Mouse (Mus musculus): ENCODE data around the gene Agpat3. TPM values are rescaled to one million over a fixed set of nuclear protein-coding genes. Genes with fewer than 3 reads are reported as not detected.

Agpat3 gene
- 36.7 and 41.7 TPM in 2 replicates for polyA plus RNA-seq (2015; fragmentation: Nextera tagmentation; extraction: Ambion mirVana)

DNA sequence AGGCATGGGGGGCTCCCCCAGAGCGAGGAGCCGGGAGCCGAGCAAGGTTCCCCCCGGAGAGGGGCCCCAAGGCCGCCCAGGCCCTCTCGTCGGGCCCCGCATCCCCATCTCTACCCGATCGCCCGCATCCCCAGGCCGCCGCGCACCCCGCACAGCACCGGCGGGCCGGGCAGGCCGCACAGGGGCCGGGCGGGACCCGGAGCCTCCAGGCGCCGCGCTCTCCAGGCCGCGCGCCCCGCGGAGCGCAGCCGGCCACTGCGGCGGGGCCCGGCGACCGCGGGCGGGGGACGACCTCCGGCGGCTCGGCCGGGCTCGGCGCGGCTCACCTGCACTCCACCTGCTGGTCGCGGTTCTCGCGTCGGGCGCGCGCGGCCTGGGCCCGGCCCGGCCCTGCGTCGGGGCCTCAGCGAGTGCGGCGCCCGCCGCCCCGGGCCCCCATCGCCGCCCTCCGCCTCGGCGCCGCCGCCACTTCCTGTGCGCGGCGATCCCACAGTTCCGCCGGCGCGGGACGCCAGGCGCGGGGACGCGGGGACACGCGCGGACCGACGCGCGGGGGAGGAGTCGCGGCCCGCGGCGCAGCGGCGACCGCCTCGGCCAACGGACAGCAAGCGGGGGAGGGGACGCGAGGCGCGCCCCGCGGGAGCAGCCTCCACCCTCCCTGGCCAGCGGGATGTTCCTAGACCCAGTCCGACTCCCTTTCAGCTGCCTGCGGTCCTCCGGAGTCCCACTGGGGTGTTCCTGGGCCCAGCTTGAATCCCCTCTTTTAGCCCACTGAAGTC lies at the start of gene Agpat3:
TSS of gene Agpat3 (minus strand) at position 603 of the 779 bp plus-strand sequence.
- no peaks in the 10 kb centered on the region for H3K9me3 ChIP-seq
- peaks cover 26% of the 10 kb centered on the region for H3K4me1 ChIP-seq
- no peaks in the 10 kb centered on the region for H3K36me3 ChIP-seq
- under 1% methylated on average over 87 of the region's 113 CpGs for WGBS
- peak within 1 kb of the TSS; percentile 99 for H3K9ac ChIP-seq
- H3K4me2 ChIP-seq, result peak within 1 kb of the TSS; percentile 93
- peak within 1 kb of the TSS; percentile 98 for H3K4me3 ChIP-seq
- no peaks in the 10 kb centered on the region for H3K27me3 ChIP-seq (replicated peaks)
- peak; percentile 75 for ATAC-seq (ENCODE audit: extremely low read depth, insufficient number of reproducible peaks, low FRiP score, low TSS enrichment)
- peak within 1 kb of the TSS; percentile 58 for H3K27ac ChIP-seq (replicated peaks)

DNA sequence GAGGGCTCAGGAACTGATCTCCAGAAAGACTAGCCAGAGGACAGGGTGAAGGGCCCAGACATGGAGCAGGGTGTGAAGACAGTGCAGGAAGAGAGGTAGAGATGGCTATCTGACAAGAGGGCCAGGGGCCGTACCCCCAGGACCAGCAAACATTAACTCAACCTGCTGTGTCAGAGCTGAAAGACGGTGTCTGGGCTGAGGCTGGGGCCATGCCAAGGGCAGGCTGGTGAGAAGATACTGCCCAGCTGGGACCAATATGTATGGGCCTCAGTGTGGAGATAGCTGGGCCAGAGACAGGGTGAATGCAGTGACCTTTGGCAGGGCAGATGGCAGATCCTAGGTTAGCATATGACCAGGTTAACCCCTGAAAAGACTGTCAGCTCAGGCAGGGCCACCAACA lies 48.8 kb upstream of the Agpat3 start:
- no peak for ATAC-seq (ENCODE audit: extremely low read depth, insufficient number of reproducible peaks, low FRiP score, low TSS enrichment)
- WGBS, result 83% methylated on average over 2 of the region's 2 CpGs
- Histone ChIP-seq H3K4me2 (no peak overlapping the region), H3K4me3 (no peak overlapping the region), H3K9ac (no peak overlapping the region), H3K9me3 (no peaks in the 10 kb centered on the region), H3K36me3 (peaks cover 64% of the 10 kb centered on the region), H3K27ac (replicated peaks) (no peak overlapping the region), H3K4me1 (peaks cover 30% of the 10 kb centered on the region), H3K27me3 (replicated peaks) (no peaks in the 10 kb centered on the region)

DNA sequence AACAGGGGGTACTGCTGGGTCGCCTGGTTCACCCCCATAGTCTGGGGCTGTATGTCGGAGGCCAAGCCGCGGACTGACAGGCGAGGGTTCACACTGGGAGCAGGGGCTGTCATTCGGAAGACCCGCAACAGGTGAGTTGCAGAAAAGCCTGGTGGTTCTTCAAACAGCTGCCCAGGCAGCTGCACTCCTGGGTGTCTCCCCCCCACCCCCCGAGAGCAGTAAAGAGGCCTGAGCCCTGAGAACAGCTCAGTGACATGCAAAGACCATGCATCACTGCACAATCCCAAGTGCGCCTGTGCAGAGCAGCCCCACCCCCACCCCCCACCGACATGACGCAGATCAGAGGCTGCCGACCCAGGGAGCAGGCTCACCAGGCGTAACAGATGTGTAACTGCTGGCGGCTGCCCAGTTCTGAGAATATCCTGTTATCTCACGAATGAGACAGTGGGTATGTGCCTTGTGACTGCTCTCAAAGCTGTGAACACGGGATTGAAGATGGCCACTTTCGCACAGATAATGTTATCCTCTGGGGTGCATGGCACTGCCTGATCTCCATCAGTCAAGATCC lies 46.9 kb upstream of the Agpat3 start:
- Histone ChIP-seq H3K9ac (no peak overlapping the region), H3K4me1 (peaks cover 30% of the 10 kb centered on the region), H3K27ac (replicated peaks) (peak overlapping the region; percentile 82), H3K4me3 (no peak overlapping the region), H3K9me3 (no peaks in the 10 kb centered on the region), H3K36me3 (peaks cover 47% of the 10 kb centered on the region), H3K4me2 (peak overlapping the region; percentile 44), H3K27me3 (replicated peaks) (0 out of 2 replicates have a peak, but pooled peaks cover 3% of the 10 kb centered on the region)
- peak; percentile 15; the same call in 1 of the 2 replicates for ATAC-seq (ENCODE audit: extremely low read depth, insufficient number of reproducible peaks, low FRiP score, low TSS enrichment)
- WGBS, result 30% methylated on average over 17 of the region's 17 CpGs

DNA sequence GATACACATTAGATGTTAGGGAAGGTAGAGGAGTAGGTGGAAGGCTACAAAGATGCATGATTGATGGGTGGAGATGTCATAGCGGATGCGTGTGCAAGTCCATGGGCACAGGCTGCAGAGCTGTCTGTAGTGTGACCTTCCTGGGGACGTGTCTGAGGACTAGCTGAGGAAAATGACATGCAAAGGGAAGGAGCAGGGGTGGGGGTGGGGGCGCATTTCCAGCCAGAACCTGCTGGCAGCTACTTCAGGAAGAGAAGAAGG lies 44.3 kb upstream of the Agpat3 start:
- H3K4me1 ChIP-seq, result peaks cover 35% of the 10 kb centered on the region
- no peak for ATAC-seq (ENCODE audit: extremely low read depth, insufficient number of reproducible peaks, low FRiP score, low TSS enrichment)
- peaks cover 21% of the 10 kb centered on the region for H3K36me3 ChIP-seq
- no peak overlapping the region for H3K4me3 ChIP-seq
- WGBS, result 50% methylated on average over 4 of the region's 4 CpGs
- peaks cover 16% of the 10 kb centered on the region for H3K27me3 ChIP-seq (replicated peaks)
- H3K27ac ChIP-seq (replicated peaks), result no peak overlapping the region
- H3K9ac ChIP-seq, result no peak overlapping the region
- H3K4me2 ChIP-seq, result no peak overlapping the region
- no peaks in the 10 kb centered on the region for H3K9me3 ChIP-seq

DNA sequence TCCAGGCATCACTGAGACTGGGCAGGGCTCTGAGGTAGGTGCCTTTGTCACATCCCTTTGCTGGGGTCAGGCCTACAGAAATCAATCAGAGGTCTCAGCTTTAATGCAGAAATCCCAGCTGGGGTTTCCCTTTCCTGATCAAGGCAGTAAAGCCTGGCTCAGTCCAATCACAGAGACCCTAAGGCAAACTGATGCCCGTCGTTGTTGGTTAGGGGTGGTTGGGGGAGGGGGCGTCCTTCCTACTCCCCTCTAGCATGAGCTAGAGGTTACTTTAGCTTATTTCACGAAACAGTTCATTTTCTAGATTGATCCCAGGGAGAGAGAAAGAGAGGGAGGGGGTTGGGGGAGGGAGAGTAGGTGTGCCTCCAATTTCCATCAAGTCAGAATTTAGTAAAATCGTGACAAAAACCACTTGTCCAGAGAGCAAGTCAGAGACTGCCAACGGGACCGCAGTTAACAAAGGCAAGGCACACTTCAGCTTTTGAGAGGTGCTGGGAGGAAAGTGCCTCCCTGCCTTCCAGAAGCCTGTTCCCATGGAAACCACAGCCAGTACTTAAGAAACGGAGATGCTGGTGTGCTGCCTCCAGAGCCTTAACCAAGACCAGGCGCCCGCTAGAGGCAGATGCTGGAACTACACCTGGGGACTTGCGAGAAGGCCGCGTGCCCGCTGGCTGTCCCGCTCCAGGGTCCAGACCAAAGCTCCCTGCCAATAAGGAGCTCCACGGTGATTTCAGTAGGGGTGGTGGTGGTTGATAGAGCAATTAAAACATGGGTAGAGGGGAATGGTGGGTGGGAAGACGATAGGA lies 43.7 kb upstream of the Agpat3 start:
- H3K4me2 ChIP-seq, result no peak overlapping the region
- H3K4me3 ChIP-seq, result no peak overlapping the region
- peaks cover 21% of the 10 kb centered on the region for H3K27me3 ChIP-seq (replicated peaks)
- peaks cover 34% of the 10 kb centered on the region for H3K4me1 ChIP-seq
- 11% methylated on average over 17 of the region's 17 CpGs for WGBS
- peaks cover 15% of the 10 kb centered on the region for H3K36me3 ChIP-seq
- no peak for ATAC-seq (ENCODE audit: extremely low read depth, insufficient number of reproducible peaks, low FRiP score, low TSS enrichment)
- H3K9me3 ChIP-seq, result no peaks in the 10 kb centered on the region
- no peak overlapping the region for H3K9ac ChIP-seq
- no peak overlapping the region for H3K27ac ChIP-seq (replicated peaks)

DNA sequence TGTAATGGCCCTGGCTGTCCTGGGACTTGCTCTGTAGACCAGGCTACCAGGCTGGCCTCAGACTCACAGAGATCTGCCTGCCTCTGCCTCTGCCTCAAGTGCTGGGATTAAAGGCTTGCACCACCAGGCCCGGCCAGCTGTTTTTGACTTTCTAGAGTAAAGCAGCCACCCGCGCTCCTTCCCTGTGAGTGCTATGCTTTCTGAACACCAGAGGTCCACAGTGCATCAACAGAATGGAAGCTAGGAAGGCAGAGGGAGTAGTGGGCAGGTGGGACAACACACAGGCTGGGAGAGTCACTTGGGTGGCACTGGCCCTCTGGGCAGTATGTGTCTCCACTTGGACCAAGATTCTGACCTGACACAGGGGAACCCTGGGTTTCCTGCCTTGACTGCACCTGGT lies 43.1 kb upstream of the Agpat3 start:
- Histone ChIP-seq H3K27ac (replicated peaks) (no peak overlapping the region), H3K4me3 (no peak overlapping the region), H3K4me2 (no peak overlapping the region), H3K9ac (no peak overlapping the region), H3K36me3 (peaks cover 9% of the 10 kb centered on the region), H3K4me1 (peaks cover 27% of the 10 kb centered on the region), H3K9me3 (no peaks in the 10 kb centered on the region), H3K27me3 (replicated peaks) (peaks cover 28% of the 10 kb centered on the region)
- 70% methylated on average over 3 of the region's 3 CpGs for WGBS
- no peak for ATAC-seq (ENCODE audit: extremely low read depth, insufficient number of reproducible peaks, low FRiP score, low TSS enrichment)

DNA sequence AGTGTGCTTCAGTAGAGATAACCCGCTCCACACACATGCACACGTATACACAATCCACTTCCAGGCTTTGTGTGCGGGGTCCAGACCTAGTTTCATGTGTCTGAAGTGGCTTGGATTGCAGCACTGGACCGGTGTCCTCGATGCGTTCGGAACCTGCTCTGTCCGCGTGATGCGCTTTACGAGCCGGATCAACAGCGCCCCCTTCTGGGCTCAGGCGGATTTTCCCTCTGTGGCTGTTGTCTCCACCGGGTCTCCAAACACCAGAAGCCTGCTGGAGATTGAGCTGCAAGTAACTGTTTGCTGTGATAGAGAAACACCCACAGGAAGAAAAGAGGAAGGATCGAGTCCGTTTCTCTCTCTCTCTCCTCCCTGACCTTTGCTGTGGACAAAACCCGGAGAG lies 39.8 kb upstream of the Agpat3 start:
- ATAC-seq (ENCODE audit: extremely low read depth, insufficient number of reproducible peaks, low FRiP score, low TSS enrichment), result no peak
- no peak overlapping the region for H3K27ac ChIP-seq (replicated peaks)
- no peak overlapping the region for H3K4me3 ChIP-seq
- H3K4me2 ChIP-seq, result peak overlapping the region; percentile 43
- no peaks in the 10 kb centered on the region for H3K9me3 ChIP-seq
- peaks cover 16% of the 10 kb centered on the region; the same call in 1 of the 2 replicates for H3K4me1 ChIP-seq
- WGBS, result 1% methylated on average over 18 of the region's 18 CpGs
- no peak overlapping the region for H3K9ac ChIP-seq
- peaks cover 46% of the 10 kb centered on the region for H3K27me3 ChIP-seq (replicated peaks)
- no peaks in the 10 kb centered on the region for H3K36me3 ChIP-seq

DNA sequence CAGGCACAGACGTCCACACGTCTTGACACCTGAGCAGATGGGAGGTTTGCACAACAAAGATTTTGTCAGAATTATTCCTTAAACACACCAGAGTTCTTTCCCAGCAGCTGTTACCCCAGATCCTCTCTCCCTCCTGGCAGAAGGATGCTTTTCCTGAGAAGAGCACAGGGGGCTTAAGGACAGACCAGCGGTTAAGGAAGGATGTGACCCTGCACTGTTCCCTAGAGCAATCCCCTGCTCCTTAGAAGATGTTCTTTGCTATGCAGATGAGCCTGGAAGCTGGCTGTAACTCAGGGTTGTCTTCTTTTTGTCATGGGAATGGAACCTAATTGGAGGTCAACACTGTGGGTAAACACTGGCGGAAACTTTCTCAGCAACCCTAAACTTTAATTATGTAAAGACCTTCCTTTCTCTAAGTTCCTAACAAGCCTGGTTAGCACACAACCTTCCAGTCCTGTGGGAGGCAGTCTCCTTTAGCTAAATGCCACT lies 38.7 kb upstream of the Agpat3 start:
- WGBS, result 22% methylated on average over 4 of the region's 4 CpGs
- Histone ChIP-seq H3K36me3 (no peaks in the 10 kb centered on the region), H3K4me2 (no peak overlapping the region), H3K9ac (no peak overlapping the region), H3K27me3 (replicated peaks) (peaks cover 46% of the 10 kb centered on the region), H3K9me3 (no peaks in the 10 kb centered on the region), H3K4me1 (peaks cover 12% of the 10 kb centered on the region; the same call in 1 of the 2 replicates), H3K27ac (replicated peaks) (no peak overlapping the region), H3K4me3 (no peak overlapping the region)
- no peak for ATAC-seq (ENCODE audit: extremely low read depth, insufficient number of reproducible peaks, low FRiP score, low TSS enrichment)

DNA sequence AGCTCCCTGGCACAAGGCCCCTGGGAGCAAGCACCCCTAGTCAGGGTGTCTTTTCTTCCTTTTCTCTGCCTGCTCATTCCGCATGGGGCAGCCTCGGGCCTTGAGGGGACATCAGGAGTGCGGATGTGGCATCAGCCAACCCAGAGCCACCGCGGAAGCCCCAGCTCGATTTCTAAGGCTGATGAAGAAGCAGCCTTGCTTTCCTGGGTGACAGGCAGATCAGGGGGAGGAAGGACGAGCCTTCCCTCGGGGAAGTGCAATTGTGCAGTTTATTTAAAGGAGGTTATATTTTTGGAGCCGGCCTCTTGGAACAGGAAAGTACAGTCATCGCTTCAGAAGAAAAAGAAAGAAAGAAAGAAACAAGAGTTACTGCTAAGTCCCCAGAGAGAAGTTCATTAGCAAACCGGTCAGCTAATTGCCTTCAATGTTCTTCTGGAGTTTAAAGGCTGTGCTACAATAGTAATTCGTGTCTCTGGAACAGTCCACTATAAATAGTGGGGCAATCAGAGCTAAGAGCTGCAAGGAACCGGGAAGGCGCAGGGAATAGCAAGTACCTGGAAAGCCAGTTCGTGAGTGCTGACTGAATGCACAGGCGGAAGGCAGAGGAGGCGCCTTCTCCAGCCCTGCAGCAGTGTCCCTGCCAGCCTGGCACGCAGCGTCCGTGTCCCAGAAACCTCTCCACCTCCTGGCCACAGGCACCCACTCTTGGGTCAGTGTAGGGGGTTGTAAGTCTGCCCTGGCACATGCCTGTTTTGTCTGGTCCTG lies 36.1 kb upstream of the Agpat3 start:
- 60% methylated on average over 20 of the region's 20 CpGs for WGBS
- no peak for ATAC-seq (ENCODE audit: extremely low read depth, insufficient number of reproducible peaks, low FRiP score, low TSS enrichment)
- Histone ChIP-seq H3K27me3 (replicated peaks) (peaks cover 42% of the 10 kb centered on the region), H3K27ac (replicated peaks) (no peak overlapping the region), H3K9me3 (no peaks in the 10 kb centered on the region), H3K4me2 (no peak overlapping the region), H3K4me3 (no peak overlapping the region), H3K9ac (peak overlapping the region; percentile 37; the same call in 1 of the 2 replicates), H3K36me3 (no peaks in the 10 kb centered on the region), H3K4me1 (peaks cover 12% of the 10 kb centered on the region; the same call in 1 of the 2 replicates)

DNA sequence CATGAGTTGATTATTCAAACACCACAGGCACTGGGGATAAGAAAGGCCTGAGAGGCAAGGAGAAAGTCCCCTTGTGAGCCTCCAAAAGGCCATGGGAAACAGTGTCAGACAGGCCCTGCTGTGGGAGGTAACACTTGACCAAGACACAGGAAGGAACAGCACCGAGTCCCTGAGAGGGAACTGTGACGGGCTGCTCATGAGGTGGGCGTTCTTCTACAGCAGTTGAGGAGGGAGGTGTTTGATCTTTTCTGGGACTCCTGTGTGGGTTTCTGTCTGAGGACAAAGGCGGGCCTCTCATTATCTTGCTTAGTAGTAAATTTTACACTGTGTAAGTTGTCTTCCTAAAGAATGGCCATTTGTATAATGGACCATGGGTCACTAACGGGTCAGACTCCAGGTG lies 33.2 kb upstream of the Agpat3 start:
- ATAC-seq (ENCODE audit: extremely low read depth, insufficient number of reproducible peaks, low FRiP score, low TSS enrichment), result no peak
- no peak overlapping the region for H3K4me2 ChIP-seq
- H3K27ac ChIP-seq (replicated peaks), result no peak overlapping the region
- H3K36me3 ChIP-seq, result no peaks in the 10 kb centered on the region
- no peak overlapping the region for H3K9ac ChIP-seq
- 61% methylated on average over 5 of the region's 5 CpGs for WGBS
- peaks cover 19% of the 10 kb centered on the region for H3K27me3 ChIP-seq (replicated peaks)
- H3K4me3 ChIP-seq, result no peak overlapping the region
- no peaks in the 10 kb centered on the region for H3K9me3 ChIP-seq
- H3K4me1 ChIP-seq, result peaks cover 7% of the 10 kb centered on the region; the same call in 1 of the 2 replicates

DNA sequence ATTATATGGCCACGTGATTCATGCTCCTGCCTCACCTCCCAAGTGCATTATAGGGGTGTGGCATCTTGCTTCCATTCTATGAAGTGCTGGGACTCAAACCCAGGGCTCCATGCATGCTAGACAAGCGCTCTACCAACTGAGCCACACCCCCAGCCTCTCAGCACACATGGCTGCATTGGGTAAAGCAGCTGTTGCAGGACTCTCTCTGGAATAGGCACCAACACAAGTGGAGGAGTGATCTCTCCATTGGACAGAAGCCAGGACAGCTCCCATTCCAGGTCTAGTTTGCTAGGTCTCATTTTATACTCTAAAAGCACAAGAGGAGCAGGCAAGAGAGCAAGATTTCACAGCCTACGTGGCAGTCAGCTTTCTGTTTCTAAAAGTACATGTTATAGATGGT lies 31.3 kb upstream of the Agpat3 start:
- H3K4me1 ChIP-seq, result peaks cover 5% of the 10 kb centered on the region; the same call in 1 of the 2 replicates
- no peaks in the 10 kb centered on the region for H3K36me3 ChIP-seq
- no peak overlapping the region for H3K9ac ChIP-seq
- H3K27ac ChIP-seq (replicated peaks), result no peak overlapping the region
- H3K4me2 ChIP-seq, result no peak overlapping the region
- no peaks in the 10 kb centered on the region for H3K9me3 ChIP-seq
- WGBS, result 67% methylated on average over 3 of the region's 3 CpGs
- no peak for ATAC-seq (ENCODE audit: extremely low read depth, insufficient number of reproducible peaks, low FRiP score, low TSS enrichment)
- H3K4me3 ChIP-seq, result no peak overlapping the region
- H3K27me3 ChIP-seq (replicated peaks), result no peaks in the 10 kb centered on the region; the same call in 1 of the 2 replicates

Data from heart, embryonic 13.5 days (tissue).